Mouse (Mus musculus) cortical plate, adult 2 months (tissue): ENCODE data around the gene Mepce.

Source experiments
- CTCF ChIP-seq: fragments of 200-500 bp; IDR thresholded peaks from 2 replicates; pipeline ENCODE4 v1.5.1; 2011; ENCODE audit warnings: mild to moderate bottlenecking, control low read depth, low read length; ENCODE audit not compliant: insufficient read depth; ENCODE audit errors: extremely low read depth
- POLR2A ChIP-seq: fragments of 200-500 bp; IDR thresholded peaks from 2 replicates; pipeline ENCODE4 v1.6.1; 2011; ENCODE audit warnings: mild to moderate bottlenecking, low read length, control low read depth; ENCODE audit not compliant: insufficient read depth; ENCODE audit errors: extremely low read depth

- TF ChIP-seq CTCF, result no peak
- no peak for TF ChIP-seq POLR2A
Observed at GRCm38 (mm10) chr5:137831506-137831905, 44.1 kb upstream of the Mepce start.
